Mouse (Mus musculus): ENCODE measurements around the gene Hp. TPM values are rescaled to one million over a fixed set of nuclear protein-coding genes. Genes with fewer than 3 reads are reported as not detected.

Gene Hp
- total RNA-seq (2023): 100 to 1,000 TPM; 284 to 372 TPM

DNA sequence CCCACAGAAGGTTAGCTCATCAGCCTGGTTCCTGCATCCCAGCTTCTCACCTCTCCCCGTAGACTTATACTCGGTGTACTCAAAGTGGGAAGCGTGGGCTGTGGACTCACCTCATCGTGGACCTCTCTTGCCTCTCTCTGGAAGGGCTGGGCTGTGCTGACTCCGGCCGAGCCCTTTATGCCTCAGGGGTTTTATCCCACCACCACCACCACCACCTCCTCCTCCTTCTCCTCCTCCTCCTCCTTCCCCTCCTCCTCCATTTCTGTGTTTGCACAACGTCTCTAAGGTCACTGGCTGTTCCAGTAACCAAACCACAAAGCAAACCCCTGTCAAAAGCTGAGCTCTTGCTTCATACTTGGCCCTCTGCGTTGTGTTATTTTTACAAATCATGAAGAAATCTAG lies at the start of gene Hp:
Gene Hp (minus strand): TSS at position 273 of the 402 bp plus-strand sequence.

DNA sequence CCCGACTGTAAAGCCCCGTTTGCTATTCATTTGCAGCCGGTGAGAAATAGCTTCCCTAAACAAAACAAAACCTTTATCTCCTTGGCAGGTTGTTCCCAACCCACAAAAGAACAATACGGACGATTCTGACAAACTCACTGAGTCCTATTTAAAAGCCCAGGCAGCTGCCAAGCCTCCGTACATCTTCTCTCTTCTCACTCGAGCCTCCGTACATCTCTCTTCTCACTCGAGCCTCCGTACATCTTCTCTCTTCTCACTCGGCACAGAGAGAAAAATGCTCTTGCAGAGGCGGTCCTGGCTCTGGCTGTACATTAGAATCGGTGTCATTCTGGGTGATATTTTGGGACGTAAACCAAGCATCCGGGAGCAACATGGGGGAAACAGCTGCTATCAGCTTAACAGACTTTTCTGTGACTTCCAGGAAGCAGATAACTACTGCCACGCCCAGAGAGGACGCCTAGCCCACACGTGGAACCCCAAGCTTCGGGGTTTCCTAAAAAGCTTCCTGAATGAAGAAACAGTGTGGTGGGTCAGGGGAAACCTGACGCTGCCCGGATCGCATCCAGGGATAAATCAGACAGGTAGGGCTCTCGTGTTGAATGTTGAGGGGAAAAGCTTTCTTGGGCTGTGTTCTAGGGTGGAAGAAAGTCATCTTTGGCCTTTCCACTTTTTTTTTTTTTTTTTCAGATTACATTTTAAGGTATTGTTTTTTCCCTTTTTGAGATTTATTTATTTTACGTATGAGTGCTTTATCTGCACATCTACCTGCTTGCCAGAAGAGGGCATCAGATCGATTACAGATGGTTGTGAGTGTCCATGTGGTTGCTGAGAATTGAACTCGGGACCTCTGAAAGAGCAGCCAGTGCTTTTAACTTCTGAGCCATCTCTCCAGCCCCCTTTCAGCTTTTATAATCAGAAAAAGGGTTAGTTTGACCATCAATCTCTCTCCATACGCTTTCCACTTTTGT lies 35.6 kb upstream of the Hp start, which contains the start of gene Pkd1l3:
Gene Pkd1l3 (plus strand): TSS at position 275 of the 968 bp plus-strand sequence.

DNA sequence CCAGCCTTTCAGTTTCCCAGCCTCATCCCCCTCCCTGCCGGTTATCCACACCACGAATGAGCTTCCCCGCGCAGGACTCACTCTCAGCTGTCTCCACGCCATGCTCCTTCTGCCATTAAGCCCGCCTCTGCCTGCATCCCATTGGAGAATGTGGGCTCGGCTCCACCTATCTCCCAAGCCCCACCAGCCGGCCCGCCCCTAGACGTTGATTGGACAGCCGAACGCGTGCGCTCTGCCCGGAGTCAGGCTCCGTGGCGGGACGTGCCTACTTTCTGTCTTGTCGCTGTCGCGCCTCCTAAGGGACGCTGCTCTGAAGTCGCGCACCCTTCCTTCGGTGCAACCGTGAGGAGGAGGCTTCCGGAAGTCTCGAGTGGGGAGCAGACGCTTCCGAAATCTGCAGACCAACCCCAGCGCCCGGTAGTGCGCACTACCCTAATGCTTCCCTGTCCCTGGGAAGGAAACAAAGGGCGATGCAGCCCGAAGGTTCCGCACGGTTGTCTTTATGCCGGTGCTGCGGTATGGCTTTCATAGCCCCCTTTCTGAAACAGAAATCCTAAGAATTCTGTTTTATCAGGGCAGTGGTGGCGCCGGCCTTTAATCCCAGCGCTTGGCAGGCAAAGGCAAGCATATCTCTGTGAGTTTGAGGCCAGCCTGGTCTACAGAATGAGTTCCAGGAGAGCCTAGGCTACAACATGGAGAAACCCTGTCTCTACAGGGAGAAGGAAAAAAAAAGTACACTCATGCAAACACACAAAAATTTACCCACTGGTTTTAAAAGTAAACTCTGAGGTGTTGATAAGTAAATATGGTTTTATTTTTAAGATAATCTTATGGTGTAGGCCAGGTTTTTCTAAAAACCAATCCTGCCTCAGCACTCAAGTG lies 29.5 kb upstream of the Hp start, which contains the start of gene Dhodh:
Gene Dhodh (minus strand): TSS at position 403 of the 882 bp plus-strand sequence.

DNA sequence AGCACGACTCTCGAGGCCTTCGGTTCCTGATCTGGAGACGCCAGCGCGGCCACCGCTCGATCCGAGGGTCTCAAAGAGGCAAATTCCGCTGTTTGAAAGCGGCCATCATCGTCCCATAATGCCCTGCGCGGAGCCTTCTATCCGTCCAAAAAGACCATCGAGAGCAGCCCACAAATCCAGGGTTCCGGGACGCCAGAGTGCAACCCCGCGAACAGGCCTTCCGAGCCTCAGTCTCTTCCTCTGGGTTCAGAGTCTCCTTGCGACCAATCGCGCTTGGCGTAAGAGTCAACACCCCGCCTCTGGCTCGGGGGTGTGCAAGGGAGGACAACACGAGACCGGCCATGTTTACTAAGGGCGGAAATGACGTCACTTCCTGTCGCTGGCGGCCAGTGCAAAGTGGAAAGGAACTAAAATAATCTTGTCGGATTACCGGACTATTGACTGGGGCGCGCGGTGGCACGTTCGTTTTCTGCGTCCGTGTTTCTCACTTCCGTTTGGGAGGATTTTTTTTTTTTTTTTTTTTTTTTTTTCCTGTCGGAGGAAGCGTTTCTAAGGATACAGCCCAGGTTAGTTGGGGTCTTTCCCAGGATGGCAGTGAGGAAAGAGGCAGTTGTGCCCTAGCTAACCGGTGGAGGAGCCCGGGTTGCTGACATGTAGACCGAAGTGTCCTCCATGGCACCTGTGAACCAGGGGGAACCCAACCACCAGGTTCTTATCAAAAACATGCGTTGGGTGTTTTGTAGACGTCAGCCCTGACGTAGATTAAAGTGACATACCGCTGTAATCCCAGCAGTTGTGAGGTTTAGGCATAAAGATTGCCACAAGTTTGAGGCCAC lies 13.3 kb downstream of the Hp start, which contains the start of the genes Dhx38 and Txnl4b:
Gene Dhx38 (minus strand): TSS at position 364 of the 836 bp plus-strand sequence.
Gene Txnl4b (plus strand): TSS at position 395 of the 836 bp plus-strand sequence.

Other genes with a start within 250 kb of the Hp start
- not detected for gene Pmfbp1, start 85.1 kb downstream of the Hp start, total RNA-seq (2023)
- gene Dhx38, start 13.3 kb downstream of the Hp start, total RNA-seq (2023): 10 to 100 TPM; 80.0 to 88.3 TPM
- gene Txnl4b, start 13.3 kb downstream of the Hp start, total RNA-seq (2023): 1 to 10 TPM; 6.2 to 8.4 TPM
- gene Dhodh, start 29.5 kb upstream of the Hp start, total RNA-seq (2023): 10 to 100 TPM; 10.2 to 10.9 TPM
- not detected for gene Pkd1l3, start 35.3 kb upstream of the Hp start, total RNA-seq (2023)
- gene Ist1, start 114.1 kb upstream of the Hp start, total RNA-seq (2023): 100 to 1,000 TPM; 128 to 136 TPM
- gene Zfp821, start 126.4 kb upstream of the Hp start, total RNA-seq (2023): 10 to 100 TPM; 10.1 TPM
- 10 to 100 TPM; 29.5 to 36.0 TPM for gene Atxn1l, start 158.6 kb upstream of the Hp start, total RNA-seq (2023)
- gene Ap1g1, start 199.4 kb upstream of the Hp start, total RNA-seq (2023): 10 to 100 TPM; 63.7 to 75.7 TPM

Data from monocyte, adult 59 days (primary cell).